Mouse (Mus musculus): ENCODE results near the gene Sobp. TPM values are rescaled to one million over a fixed set of nuclear protein-coding genes. Genes with fewer than 3 reads are reported as not detected.

Gene Sobp
- polyA plus RNA-seq, 1 experiment from 2014 or later, result 8.3 TPM

DNA sequence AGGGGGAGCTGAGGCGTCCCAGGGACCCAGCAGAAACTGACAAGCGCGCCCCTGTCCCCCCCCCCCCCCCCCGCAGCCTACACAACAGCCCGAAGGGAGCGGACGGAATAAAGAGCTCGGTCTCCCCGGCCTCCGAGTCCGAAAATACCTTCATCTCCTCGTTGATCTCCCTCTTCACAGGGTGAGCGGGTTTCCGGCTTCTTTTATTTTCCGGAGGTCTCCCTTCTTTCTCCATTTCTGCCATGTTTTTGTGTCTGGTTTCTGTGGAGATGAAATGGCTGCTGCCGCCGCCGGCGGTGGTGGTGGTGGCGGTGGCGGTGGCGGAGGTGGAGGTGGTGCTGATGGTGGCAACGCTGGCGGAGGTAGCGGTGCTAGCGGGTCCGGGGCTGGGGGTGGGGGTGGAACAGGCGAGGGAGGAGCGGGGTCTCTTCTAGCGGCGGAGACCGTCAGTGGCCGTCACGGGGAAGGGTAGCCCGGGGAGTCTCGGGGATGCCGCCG is 453 bp downstream of the Sobp start:
- Histone ChIP-seq H3K27ac (replicated peaks) (peak overlapping the region; percentile 97), H3K27me3 (peaks cover 18% of the 10 kb centered on the region), H3K9me3 (no peaks in the 10 kb centered on the region), H3K36me3 (no peaks in the 10 kb centered on the region), H3K4me1 (replicated peaks) (peaks cover 51% of the 10 kb centered on the region), H3K4me2 (peak overlapping the region; percentile 88), H3K4me3 (peak overlapping the region; percentile 88), H3K9ac (peak overlapping the region; percentile 93)
- ATAC-seq (ENCODE audit: low read depth), result peak; percentile 76
- WGBS, result 0% methylated on average over 24 of the region's 38 CpGs

DNA sequence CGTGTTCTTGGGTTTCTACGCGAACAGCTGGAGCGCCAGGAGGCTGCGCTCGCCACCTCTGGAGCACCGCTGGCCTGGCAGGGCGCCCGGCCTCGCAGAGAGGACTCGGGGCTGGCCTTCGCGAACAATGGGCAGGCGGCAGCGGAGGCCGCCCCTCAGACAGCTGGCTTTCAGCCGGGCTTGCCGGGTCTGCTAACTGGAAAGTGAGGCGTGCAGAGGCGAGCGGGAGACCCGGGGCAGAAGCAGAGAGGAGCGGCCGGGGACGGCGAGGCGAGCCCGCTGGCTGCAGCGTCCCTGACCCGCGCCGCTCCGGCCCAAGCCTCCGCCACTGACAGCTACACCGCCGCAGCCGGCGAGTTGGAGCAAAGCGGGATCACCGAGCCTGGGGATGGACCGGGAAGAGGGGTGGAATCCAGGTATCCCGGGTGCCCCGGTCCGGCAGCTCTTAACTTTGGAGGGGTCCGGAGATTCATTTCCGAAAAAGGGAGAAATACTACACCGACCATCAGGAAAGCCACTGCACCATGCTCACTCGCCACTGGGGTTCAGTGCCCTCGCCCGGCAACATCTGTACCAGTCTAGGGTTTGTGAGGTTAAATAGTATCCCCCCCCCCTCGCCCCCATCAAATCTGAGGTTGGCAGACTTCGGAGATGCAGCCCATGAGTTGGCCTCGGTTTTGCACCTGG is 1.0 kb downstream of the Sobp start:
- ATAC-seq (ENCODE audit: low read depth), result peak; percentile 41
- H3K36me3 ChIP-seq, result no peaks in the 10 kb centered on the region
- H3K27me3 ChIP-seq, result peaks cover 18% of the 10 kb centered on the region
- H3K4me2 ChIP-seq, result peak overlapping the region; percentile 88
- H3K9me3 ChIP-seq, result no peaks in the 10 kb centered on the region
- under 1% methylated on average over 53 of the region's 53 CpGs for WGBS
- H3K4me3 ChIP-seq, result peak overlapping the region; percentile 88
- H3K4me1 ChIP-seq (replicated peaks), result peaks cover 54% of the 10 kb centered on the region
- peak overlapping the region; percentile 97 for H3K27ac ChIP-seq (replicated peaks)
- peak overlapping the region; percentile 93 for H3K9ac ChIP-seq

DNA sequence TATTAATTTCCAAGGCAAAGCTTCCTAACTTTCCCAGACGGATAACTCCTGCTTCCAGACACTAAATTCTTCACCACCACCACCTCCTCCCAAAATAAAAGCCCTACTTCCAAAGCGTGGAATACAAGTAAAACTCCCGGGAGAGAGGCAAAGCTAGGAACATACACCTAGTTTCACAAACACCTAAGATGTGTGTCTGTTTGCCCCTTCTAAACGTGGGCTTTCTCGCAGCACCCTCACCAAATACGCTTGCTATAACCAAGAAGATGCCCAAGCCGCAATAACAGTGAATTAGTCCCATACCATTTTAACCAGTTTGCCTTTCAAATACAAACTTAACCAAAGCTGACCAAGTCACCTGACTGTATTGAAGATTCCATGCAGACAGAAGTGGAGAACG is 1.8 kb downstream of the Sobp start:
- no peaks in the 10 kb centered on the region for H3K9me3 ChIP-seq
- H3K4me1 ChIP-seq (replicated peaks), result peaks cover 62% of the 10 kb centered on the region
- H3K27me3 ChIP-seq, result peaks cover 16% of the 10 kb centered on the region
- peak overlapping the region; percentile 88 for H3K4me2 ChIP-seq
- H3K36me3 ChIP-seq, result no peaks in the 10 kb centered on the region
- H3K27ac ChIP-seq (replicated peaks), result no peak overlapping the region
- H3K9ac ChIP-seq, result peak overlapping the region; percentile 93
- WGBS, result 2% methylated on average over 8 of the region's 8 CpGs
- peak overlapping the region; percentile 88 for H3K4me3 ChIP-seq
- no peak for ATAC-seq (ENCODE audit: low read depth)

DNA sequence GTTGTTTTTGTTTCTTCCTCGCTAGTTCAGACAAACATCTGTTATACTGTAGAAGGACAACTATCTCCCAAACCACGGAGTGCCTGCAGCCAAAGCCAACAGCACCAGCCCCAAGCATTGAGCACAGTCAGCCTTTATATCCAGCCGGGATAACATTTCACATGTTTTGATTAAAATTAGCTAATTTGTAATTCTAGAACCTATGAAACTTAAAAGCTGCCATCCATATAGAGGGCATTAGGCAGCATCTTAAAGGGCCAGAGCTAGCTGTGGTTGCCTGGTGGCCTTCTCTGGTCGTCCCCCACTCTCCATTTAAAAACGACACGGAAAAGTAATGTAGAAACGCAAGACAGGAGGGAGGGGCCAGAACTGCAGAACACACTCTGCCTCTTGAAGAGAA is 2.3 kb downstream of the Sobp start:
- 3% methylated on average over 7 of the region's 7 CpGs for WGBS
- H3K9me3 ChIP-seq, result no peaks in the 10 kb centered on the region; the same call in 1 of the 2 replicates
- H3K4me3 ChIP-seq, result peak overlapping the region; percentile 88
- no peak overlapping the region for H3K27ac ChIP-seq (replicated peaks)
- no peak for ATAC-seq (ENCODE audit: low read depth)
- H3K36me3 ChIP-seq, result no peaks in the 10 kb centered on the region
- H3K27me3 ChIP-seq, result peaks cover 14% of the 10 kb centered on the region
- H3K4me2 ChIP-seq, result peak overlapping the region; percentile 88
- peak overlapping the region; percentile 93 for H3K9ac ChIP-seq
- peaks cover 66% of the 10 kb centered on the region for H3K4me1 ChIP-seq (replicated peaks)

DNA sequence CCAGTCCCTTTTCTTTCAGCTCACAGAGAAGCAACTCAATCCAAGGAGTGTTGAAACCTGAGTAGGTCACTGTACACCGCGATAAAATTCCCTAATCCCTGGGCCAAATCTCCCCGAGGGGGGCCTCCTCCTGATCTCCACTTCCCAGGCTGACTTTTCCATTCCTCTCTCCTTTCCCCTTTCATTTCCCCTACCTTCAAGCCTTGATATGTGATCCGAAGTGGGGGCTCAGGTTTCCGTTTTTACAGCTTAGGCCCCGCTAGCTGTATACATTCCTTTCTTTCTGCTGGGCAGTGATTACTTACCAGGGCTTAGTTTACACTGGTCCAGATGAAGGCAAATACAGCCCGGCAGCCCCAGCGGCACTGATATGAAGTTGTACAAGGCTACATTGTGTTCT is 3.2 kb downstream of the Sobp start:
- 5% methylated on average over 8 of the region's 8 CpGs for WGBS

DNA sequence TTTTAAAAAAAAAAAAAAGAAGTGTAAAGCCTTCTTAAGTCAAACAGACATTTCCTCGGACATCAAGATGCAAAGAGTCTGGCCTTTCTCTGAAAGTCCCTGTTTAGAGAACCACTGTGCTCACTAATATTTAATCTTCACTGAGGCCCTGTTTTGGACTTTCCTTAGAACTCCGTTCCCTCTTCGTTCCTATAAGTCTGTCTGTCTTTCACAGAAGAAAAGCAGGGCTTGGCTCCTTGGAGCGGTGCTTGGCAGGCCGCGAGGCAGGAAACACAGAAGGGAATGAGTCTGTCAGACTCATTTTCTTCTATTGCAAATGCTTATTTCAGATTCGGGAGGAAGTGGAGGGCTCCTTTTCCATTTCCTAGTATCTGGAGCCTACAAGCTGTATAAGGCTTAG is 5.5 kb downstream of the Sobp start:
- 79% methylated on average over 7 of the region's 7 CpGs for WGBS
- H3K27ac ChIP-seq (replicated peaks), result no peak overlapping the region
- H3K9me3 ChIP-seq, result peaks cover 4% of the 10 kb centered on the region; the same call in 1 of the 2 replicates
- H3K9ac ChIP-seq, result no peak overlapping the region
- no peaks in the 10 kb centered on the region; the same call in 1 of the 2 replicates for H3K36me3 ChIP-seq
- ATAC-seq (ENCODE audit: low read depth), result no peak
- no peak overlapping the region for H3K4me3 ChIP-seq
- no peak overlapping the region for H3K4me2 ChIP-seq
- H3K4me1 ChIP-seq (replicated peaks), result peaks cover 58% of the 10 kb centered on the region
- peaks cover 7% of the 10 kb centered on the region; the same call in 1 of the 2 replicates for H3K27me3 ChIP-seq

More for the DNA sequence above, 3.2 kb downstream of the Sobp start:
- Histone ChIP-seq H3K4me3 (peak overlapping the region; percentile 88), H3K27me3 (peaks cover 7% of the 10 kb centered on the region; the same call in 1 of the 2 replicates), H3K36me3 (no peaks in the 10 kb centered on the region; the same call in 1 of the 2 replicates), H3K9me3 (peaks cover 4% of the 10 kb centered on the region; the same call in 1 of the 2 replicates), H3K4me2 (peak overlapping the region; percentile 88), H3K27ac (replicated peaks) (no peak overlapping the region), H3K4me1 (replicated peaks) (peaks cover 65% of the 10 kb centered on the region), H3K9ac (peak overlapping the region; percentile 68)
- no peak for ATAC-seq (ENCODE audit: low read depth)

DNA sequence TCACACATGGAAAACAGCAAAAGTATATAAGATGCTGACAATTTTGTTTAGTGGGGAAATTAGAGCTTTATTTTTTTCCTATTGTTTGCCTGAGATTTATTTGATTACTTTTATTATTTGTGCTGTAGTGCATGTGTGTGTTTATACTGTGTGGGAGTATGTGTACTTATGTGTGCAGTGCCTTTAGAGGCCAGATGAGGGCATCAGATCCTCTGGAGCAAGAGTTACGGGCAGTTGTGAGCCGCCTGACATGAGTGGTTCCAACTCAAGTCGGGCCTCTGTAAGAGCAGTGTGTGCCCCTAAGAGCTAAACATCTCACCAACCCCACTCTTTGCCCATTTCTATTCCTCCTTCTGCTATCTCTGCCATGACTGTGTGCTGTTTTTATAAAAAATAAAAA is 7.5 kb downstream of the Sobp start:
- Histone ChIP-seq H3K27me3 (peaks cover 7% of the 10 kb centered on the region; the same call in 1 of the 2 replicates), H3K4me2 (no peak overlapping the region), H3K9ac (no peak overlapping the region), H3K36me3 (no peaks in the 10 kb centered on the region; the same call in 1 of the 2 replicates), H3K4me3 (no peak overlapping the region), H3K9me3 (peaks cover 4% of the 10 kb centered on the region; the same call in 1 of the 2 replicates), H3K27ac (replicated peaks) (no peak overlapping the region), H3K4me1 (replicated peaks) (peaks cover 53% of the 10 kb centered on the region)
- 94% methylated on average over 3 of the region's 3 CpGs for WGBS
- ATAC-seq (ENCODE audit: low read depth), result no peak

DNA sequence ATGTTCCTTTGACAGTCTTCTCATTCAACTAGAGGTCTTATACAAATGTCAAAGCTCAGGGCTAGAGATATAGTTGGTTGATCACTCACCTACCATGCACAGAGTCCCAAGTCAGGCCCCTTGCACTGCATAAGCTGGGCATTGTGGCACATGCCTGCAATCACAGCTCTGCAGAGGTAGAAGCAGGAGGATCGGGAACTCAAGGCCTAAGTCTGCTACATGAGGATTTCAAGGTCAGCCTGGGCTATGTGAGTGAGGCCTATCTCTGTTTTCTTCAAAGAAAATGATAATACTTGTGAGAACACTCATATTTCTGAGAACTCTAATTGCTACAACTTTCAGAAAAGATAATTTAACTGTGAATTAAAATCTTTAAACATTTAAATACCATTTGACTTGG is 8.2 kb downstream of the Sobp start:
- H3K36me3 ChIP-seq, result no peaks in the 10 kb centered on the region; the same call in 1 of the 2 replicates
- peaks cover 4% of the 10 kb centered on the region; the same call in 1 of the 2 replicates for H3K9me3 ChIP-seq
- peaks cover 7% of the 10 kb centered on the region; the same call in 1 of the 2 replicates for H3K27me3 ChIP-seq
- no peak for ATAC-seq (ENCODE audit: low read depth)
- H3K9ac ChIP-seq, result no peak overlapping the region
- H3K4me1 ChIP-seq (replicated peaks), result peaks cover 46% of the 10 kb centered on the region
- H3K27ac ChIP-seq (replicated peaks), result no peak overlapping the region
- no peak overlapping the region for H3K4me3 ChIP-seq
- 100% methylated on average over 1 of the region's 1 CpGs for WGBS
- no peak overlapping the region for H3K4me2 ChIP-seq

DNA sequence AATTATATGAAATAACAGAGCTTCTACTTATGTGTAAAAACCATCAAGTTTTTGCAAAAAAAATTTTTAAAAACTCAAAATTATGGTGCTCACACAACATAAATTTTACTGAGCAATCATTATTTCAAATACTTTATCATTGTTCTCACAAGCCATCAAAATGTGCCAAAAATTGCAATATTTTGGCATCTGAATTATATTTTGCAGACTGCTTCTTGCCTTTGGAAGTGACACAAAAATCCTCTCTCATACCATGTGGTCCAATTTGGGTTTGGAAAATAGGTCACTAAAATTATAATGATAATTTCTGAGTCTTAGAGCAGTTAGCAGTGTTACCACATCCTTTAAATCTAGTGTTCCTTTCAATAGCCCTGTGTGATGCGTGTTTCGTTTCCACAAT is 9.9 kb downstream of the Sobp start:
- Histone ChIP-seq H3K4me1 (replicated peaks) (peaks cover 32% of the 10 kb centered on the region), H3K4me2 (no peak overlapping the region), H3K9me3 (peaks cover 4% of the 10 kb centered on the region; the same call in 1 of the 2 replicates), H3K27me3 (peaks cover 3% of the 10 kb centered on the region; the same call in 1 of the 2 replicates), H3K36me3 (peaks cover 4% of the 10 kb centered on the region; the same call in 1 of the 2 replicates), H3K4me3 (no peak overlapping the region), H3K27ac (replicated peaks) (no peak overlapping the region), H3K9ac (no peak overlapping the region)
- ATAC-seq (ENCODE audit: low read depth), result no peak
- WGBS, result 93% methylated on average over 2 of the region's 2 CpGs

DNA sequence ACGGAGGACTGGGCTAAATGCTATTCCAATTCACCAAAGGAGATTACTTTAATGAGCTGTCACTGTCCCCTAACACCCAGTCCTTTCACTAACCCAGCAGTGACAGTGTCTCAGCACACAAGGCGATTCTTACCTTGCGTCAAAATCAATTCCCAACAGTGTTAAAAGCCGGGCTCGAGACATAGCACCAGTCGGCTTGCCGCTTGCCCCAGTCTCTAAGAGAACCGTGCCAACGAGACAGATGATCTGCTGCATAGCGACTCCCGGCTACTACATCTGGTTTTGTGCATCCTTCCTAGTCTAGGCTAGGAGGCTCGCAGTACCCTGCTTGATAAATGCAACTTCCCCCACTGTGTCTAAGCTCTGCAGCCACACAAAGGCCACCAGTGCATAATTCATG is 12.0 kb downstream of the Sobp start:
- Histone ChIP-seq H3K27me3 (no peaks in the 10 kb centered on the region), H3K4me2 (peak overlapping the region; percentile 30), H3K4me3 (no peak overlapping the region), H3K27ac (replicated peaks) (peak overlapping the region; percentile 69), H3K9ac (no peak overlapping the region; the same call in 1 of the 2 replicates), H3K4me1 (replicated peaks) (peaks cover 17% of the 10 kb centered on the region), H3K9me3 (peaks cover 4% of the 10 kb centered on the region; the same call in 1 of the 2 replicates), H3K36me3 (peaks cover 12% of the 10 kb centered on the region; the same call in 1 of the 2 replicates)
- peak; percentile 69; the same call in 1 of the 2 replicates for ATAC-seq (ENCODE audit: low read depth)
- 42% methylated on average over 12 of the region's 12 CpGs for WGBS

DNA sequence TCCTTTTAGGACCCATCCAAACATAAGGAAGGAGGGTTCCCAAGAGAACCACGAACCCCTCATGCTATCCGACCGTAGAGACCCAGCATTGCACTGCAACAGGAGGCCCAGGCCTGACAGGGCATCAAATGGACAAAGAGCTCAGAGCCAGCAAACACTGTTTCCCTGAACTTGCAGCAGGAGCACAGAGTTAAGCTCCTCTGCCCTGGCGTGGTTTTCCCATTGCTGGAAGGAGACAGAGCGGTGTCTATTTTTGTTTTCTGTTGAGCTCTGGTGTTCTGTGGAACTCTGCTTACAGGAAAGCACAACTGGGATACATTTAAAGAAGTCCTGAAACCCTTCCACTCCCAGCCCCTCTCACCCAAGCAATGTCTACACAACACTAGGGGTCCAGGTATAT is 15.0 kb downstream of the Sobp start:
- H3K9me3 ChIP-seq, result no peaks in the 10 kb centered on the region
- H3K27ac ChIP-seq (replicated peaks), result no peak overlapping the region
- peaks cover 30% of the 10 kb centered on the region for H3K4me1 ChIP-seq (replicated peaks)
- H3K36me3 ChIP-seq, result peaks cover 12% of the 10 kb centered on the region; the same call in 1 of the 2 replicates
- H3K9ac ChIP-seq, result no peak overlapping the region
- no peaks in the 10 kb centered on the region for H3K27me3 ChIP-seq
- H3K4me2 ChIP-seq, result no peak overlapping the region
- 86% methylated on average over 5 of the region's 5 CpGs for WGBS
- ATAC-seq (ENCODE audit: low read depth), result no peak
- no peak overlapping the region for H3K4me3 ChIP-seq

DNA sequence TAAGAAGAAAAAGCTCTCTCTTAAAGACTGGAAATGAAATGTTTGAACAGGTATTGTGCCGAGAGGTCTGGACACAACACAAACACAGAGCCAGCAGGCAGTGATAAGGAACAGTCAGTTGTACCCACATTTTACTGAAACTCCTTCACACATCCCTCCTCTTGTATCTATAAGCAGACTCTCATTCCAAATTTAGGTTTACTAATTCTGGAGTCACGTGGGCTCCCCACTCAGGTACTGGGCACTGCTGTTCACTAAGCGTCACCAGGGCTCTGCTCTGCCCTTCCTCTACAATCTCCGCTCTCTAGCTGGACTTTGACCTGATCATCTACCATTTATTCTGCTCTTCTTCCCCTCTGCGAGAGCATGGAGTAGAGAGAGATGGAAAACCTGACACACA is 15.4 kb downstream of the Sobp start:
- Histone ChIP-seq H3K4me1 (replicated peaks) (peaks cover 34% of the 10 kb centered on the region), H3K9ac (no peak overlapping the region), H3K36me3 (peaks cover 12% of the 10 kb centered on the region; the same call in 1 of the 2 replicates), H3K9me3 (no peaks in the 10 kb centered on the region), H3K4me3 (no peak overlapping the region), H3K27ac (replicated peaks) (no peak overlapping the region), H3K27me3 (no peaks in the 10 kb centered on the region), H3K4me2 (no peak overlapping the region)
- WGBS, result 87% methylated on average over 5 of the region's 5 CpGs
- ATAC-seq (ENCODE audit: low read depth), result no peak

All from neural tube, embryonic 13.5 days (tissue).